Comparison of ENCODE assay signal across 8 mouse cellular contexts in genomic region chr2:16359341-16359928, GRCm38 (mm10). TPM values are rescaled to one million over a fixed set of nuclear protein-coding genes. Genes with fewer than 3 reads are reported as not detected.
DNase-seq lines count a peak whose midpoint lies in the region; ATAC-seq lines count a peak whose summit lies in the region.

No protein-coding gene starts in this region.

- H3K4me3 ChIP-seq in heart, embryonic 13.5 days = peak overlapping the region; percentile 80
- peak overlapping the region; percentile 61 for H3K4me3 ChIP-seq in hindbrain, embryonic 14.5 days (replicated peaks; ENCODE audit: low read length)

- WGBS in heart, embryonic 13.5 days = 46% methylated on average over 3 of the region's 3 CpGs
- WGBS in hindbrain, embryonic 14.5 days = 71% methylated on average over 3 of the region's 3 CpGs

- no peak for DNase-seq in heart, postnatal 25 days (ENCODE audit: low spot score)
- DNase-seq in A20 (ENCODE audit: low read depth, low spot score) = peak; percentile 29
- peak; percentile 30 for DNase-seq in cerebellum, adult 8-10 months
- DNase-seq in hindbrain, embryonic 14.5 days (ENCODE audit: low spot score) = peak; percentile 67
- DNase-seq in lung, postnatal 10 days = peak; percentile 55
- DNase-seq in frontal cortex, postnatal 10 days (ENCODE audit: low spot score in 2 of 2) = no peak

- H3K9me3 ChIP-seq in heart, embryonic 13.5 days = no peaks in the 10 kb centered on the region
- no peaks in the 10 kb centered on the region for H3K9me3 ChIP-seq in hindbrain, embryonic 14.5 days (ENCODE audit: control insufficient read depth, low read length)

- peak overlapping the region; percentile 91 for H3K4me2 ChIP-seq in heart, embryonic 13.5 days
- H3K4me2 ChIP-seq in hindbrain, embryonic 14.5 days (replicated peaks) = peak overlapping the region; percentile 80

- H3K36me3 ChIP-seq in heart, embryonic 13.5 days = no peaks in the 10 kb centered on the region
- H3K36me3 ChIP-seq in hindbrain, embryonic 14.5 days (replicated peaks; ENCODE audit: control insufficient read depth, insufficient read depth) = no peaks in the 10 kb centered on the region

- H3K4me1 ChIP-seq in heart, embryonic 13.5 days = peaks cover 24% of the 10 kb centered on the region
- H3K4me1 ChIP-seq in hindbrain, embryonic 14.5 days (replicated peaks; ENCODE audit: control insufficient read depth, insufficient read depth, low read length) = 0 out of 2 replicates have a peak, but pooled peaks cover 13% of the 10 kb centered on the region

- ATAC-seq in heart, embryonic 13.5 days (ENCODE audit: extremely low read depth, insufficient number of reproducible peaks, low FRiP score, low TSS enrichment) = no peak
- no peak for ATAC-seq in hindbrain, embryonic 14.5 days (ENCODE audit: low FRiP score)
- no peak for ATAC-seq in activated CD4-positive, CD25-positive, alpha-beta regulatory T cell, adult 4 months

- intact Hi-C loops in heart, postnatal 25 days (cut with DNase I) = loop anchor here (5.0 to 10.0 kb wide), 5 partner anchors 375 to 968 kb away; no protein-coding TSS in a partner anchor

- H3K27ac ChIP-seq in heart, embryonic 13.5 days (replicated peaks) = no peak overlapping the region
- no peak overlapping the region for H3K27ac ChIP-seq in hindbrain, embryonic 14.5 days

- no peak overlapping the region for H3K9ac ChIP-seq in heart, embryonic 13.5 days
- no peak overlapping the region for H3K9ac ChIP-seq in hindbrain, embryonic 14.5 days

- no peaks in the 10 kb centered on the region; the same call in 1 of the 2 replicates for H3K27me3 ChIP-seq in heart, embryonic 13.5 days (replicated peaks)
- H3K27me3 ChIP-seq in hindbrain, embryonic 14.5 days (ENCODE audit: control insufficient read depth, insufficient read depth, low read length) = 0 out of 2 replicates have a peak, but pooled peaks cover 7% of the 10 kb centered on the region

RNA-seq across cellular contexts. Expression of gene Plxdc2, which starts 3.3 kb away (rescaled TPM):
- 19.3 and 20.3 TPM in 2 replicates for polyA plus RNA-seq in heart, embryonic 13.5 days (2015; fragmentation: Nextera tagmentation; extraction: Ambion mirVana)
- 10 to 100 TPM; 17.0 to 20.7 TPM for total RNA-seq in heart, postnatal 25 days (2021)
- 25.6 and 31.7 TPM in 2 replicates for polyA plus RNA-seq in hindbrain, embryonic 14.5 days (2014; fragmentation: Nextera tagmentation; extraction: Ambion mirVana)
- polyA plus RNA-seq in activated CD4-positive, CD25-positive, alpha-beta regulatory T cell, adult 4 months (2017; shearing (Covaris generic)) = 1 to 10 TPM in 1 of 2 experiments, under 1 TPM in 1; 0.22 to 1.9 TPM

Comparison
In these comparisons a context has a peak if more than half of its experiments do, and no peak if none do; other contexts are left out.
1. DNase-seq: peak in A20 (single experiment), cerebellum, adult 8-10 months (single experiment), hindbrain, embryonic 14.5 days (single experiment) and lung, postnatal 10 days (single experiment); none in heart, postnatal 25 days (single experiment) and frontal cortex, postnatal 10 days (0 of 2).